Mouse (Mus musculus) lung, embryonic 16.5 days (tissue): ENCODE results near the gene Cdc20b. TPM values are rescaled to one million over a fixed set of nuclear protein-coding genes. Genes with fewer than 3 reads are reported as not detected.

ENCODE experiments used
- ATAC-seq: fragments of 200-750 bp; cut with Nextera tagmentation; 2 replicates; pipeline ENCODE4 v1.8.0; 2017; ENCODE audit warnings: low read depth, mild to moderate bottlenecking, moderate library complexity
- H3K27ac ChIP-seq: fragments of 300-500 bp; sonication (generic); 2 replicates; pipeline ENCODE4 v1.5.1; 2014; ENCODE audit warnings: mild to moderate bottlenecking, control low read depth, low read length
- H3K27me3 ChIP-seq: fragments of 300-500 bp; sonication (generic); 2 replicates; pipeline ENCODE4 v1.6.1; 2014; ENCODE audit warnings: low read depth, low read length, mixed read lengths; ENCODE audit not compliant: control insufficient read depth, insufficient read depth
- H3K36me3 ChIP-seq: fragments of 300-500 bp; sonication (generic); 2 replicates; pipeline ENCODE4 v1.6.1; 2014; ENCODE audit warnings: low read length; ENCODE audit not compliant: control insufficient read depth, insufficient read depth
- H3K4me1 ChIP-seq: fragments of 300-500 bp; sonication (generic); replicated peaks from 2 replicates; pipeline ENCODE4 v1.6.1; 2014; ENCODE audit warnings: low read length, mixed read lengths; ENCODE audit not compliant: control insufficient read depth, insufficient read depth
- H3K4me2 ChIP-seq: fragments of 300-500 bp; sonication (generic); 2 replicates; pipeline ENCODE4 v1.6.1; 2014; ENCODE audit warnings: low read depth, low read length, control low read depth
- H3K4me3 ChIP-seq: fragments of 300-500 bp; sonication (generic); 2 replicates; pipeline ENCODE4 v1.5.1; 2014; ENCODE audit warnings: mild to moderate bottlenecking, low read length, control low read depth
- H3K9ac ChIP-seq: fragments of 300-500 bp; sonication (generic); 2 replicates; pipeline ENCODE4 v1.6.1; 2014; ENCODE audit warnings: low read length, control low read depth
- H3K9me3 ChIP-seq: fragments of 300-500 bp; sonication (generic); 2 replicates; pipeline ENCODE4 v1.6.1; 2016; ENCODE audit warnings: low read length; ENCODE audit not compliant: control insufficient read depth
- WGBS: fragments of 180-500 bp; shearing (Covaris S2); extraction: QIAGEN DNeasy Blood & Tissue Kit; methylation state at CpG from one replicate; pipeline ENCODE4 v1.1.7; 2014; 5-methylcytosine and 5-hydroxymethylcytosine counted together
- polyA plus RNA-seq: library from polyadenylated mRNA; unstranded; fragments of >200 nt; fragmentation: Nextera tagmentation; extraction: Ambion mirVana; gene quantifications from 2 replicates; pipeline ENCODE4 v1.2.1, GENCODE M21; 2015

Gene Cdc20b
- polyA plus RNA-seq, 1 experiment from 2014 or later: 4.6 TPM

GRCm38 (mm10) chr13:113064542-113064941 is 29.6 kb downstream of the Cdc20b start:
- no peaks in the 10 kb centered on the region for H3K36me3 ChIP-seq
- no peak overlapping the region for H3K4me2 ChIP-seq
- 89% methylated on average over 9 of the region's 9 CpGs for WGBS
- H3K27ac ChIP-seq: no peak overlapping the region
- H3K4me3 ChIP-seq: no peak overlapping the region
- H3K9me3 ChIP-seq: no peaks in the 10 kb centered on the region
- no peak for ATAC-seq
- H3K9ac ChIP-seq: no peak overlapping the region
- H3K27me3 ChIP-seq: no peaks in the 10 kb centered on the region
- no peaks in the 10 kb centered on the region for H3K4me1 ChIP-seq

- H3K4me2 ChIP-seq: no peak overlapping the region
- no peak overlapping the region for H3K9ac ChIP-seq
- WGBS: 79% methylated on average over 9 of the region's 9 CpGs
- no peaks in the 10 kb centered on the region for H3K27me3 ChIP-seq
- no peaks in the 10 kb centered on the region for H3K4me1 ChIP-seq
- no peak overlapping the region for H3K4me3 ChIP-seq
- no peak for ATAC-seq
- no peaks in the 10 kb centered on the region for H3K9me3 ChIP-seq
- H3K36me3 ChIP-seq: no peaks in the 10 kb centered on the region
- no peak overlapping the region for H3K27ac ChIP-seq
These were observed 44.1 kb downstream of the Cdc20b start for GRCm38 (mm10) chr13:113079021-113079420.

- no peak for ATAC-seq
These were observed 47.2 kb downstream of the Cdc20b start for GRCm38 (mm10) chr13:113082101-113082500.

GRCm38 (mm10) chr13:113084732-113085131 is 49.8 kb downstream of the Cdc20b start:
- Histone ChIP-seq H3K27me3 (no peaks in the 10 kb centered on the region), H3K4me2 (no peak overlapping the region), H3K9me3 (no peaks in the 10 kb centered on the region), H3K4me3 (no peak overlapping the region), H3K36me3 (no peaks in the 10 kb centered on the region), H3K9ac (no peak overlapping the region), H3K27ac (no peak overlapping the region), H3K4me1 (no peaks in the 10 kb centered on the region)
- ATAC-seq: no peak
- WGBS: 53% methylated on average over 5 of the region's 5 CpGs

More at GRCm38 (mm10) chr13:113082101-113082500, 47.2 kb downstream of the Cdc20b start:
- Histone ChIP-seq H3K9me3 (no peaks in the 10 kb centered on the region), H3K4me3 (no peak overlapping the region), H3K27ac (no peak overlapping the region), H3K36me3 (no peaks in the 10 kb centered on the region), H3K27me3 (no peaks in the 10 kb centered on the region), H3K4me2 (no peak overlapping the region), H3K4me1 (no peaks in the 10 kb centered on the region), H3K9ac (no peak overlapping the region)
- WGBS: 52% methylated on average over 1 of the region's 1 CpGs

GRCm38 (mm10) chr13:113087226-113088017 is 52.5 kb downstream of the Cdc20b start:
- no peak overlapping the region for H3K4me2 ChIP-seq
- H3K9ac ChIP-seq: no peak overlapping the region
- ATAC-seq: no peak
- H3K27ac ChIP-seq: no peak overlapping the region
- H3K36me3 ChIP-seq: no peaks in the 10 kb centered on the region
- WGBS: 71% methylated on average over 13 of the region's 13 CpGs
- no peaks in the 10 kb centered on the region for H3K27me3 ChIP-seq
- H3K9me3 ChIP-seq: no peaks in the 10 kb centered on the region
- no peak overlapping the region for H3K4me3 ChIP-seq
- no peaks in the 10 kb centered on the region for H3K4me1 ChIP-seq

GRCm38 (mm10) chr13:113090489-113090888 is 55.6 kb downstream of the Cdc20b start:
- Histone ChIP-seq H3K4me2 (no peak overlapping the region), H3K36me3 (no peaks in the 10 kb centered on the region), H3K4me3 (no peak overlapping the region), H3K4me1 (no peaks in the 10 kb centered on the region), H3K27me3 (no peaks in the 10 kb centered on the region), H3K27ac (no peak overlapping the region), H3K9me3 (no peaks in the 10 kb centered on the region), H3K9ac (no peak overlapping the region)
- 53% methylated on average over 8 of the region's 8 CpGs for WGBS
- no peak for ATAC-seq

- no peak overlapping the region for H3K4me3 ChIP-seq
- H3K27me3 ChIP-seq: no peaks in the 10 kb centered on the region
- no peak overlapping the region for H3K27ac ChIP-seq
- no peak for ATAC-seq
- no peaks in the 10 kb centered on the region for H3K9me3 ChIP-seq
- H3K36me3 ChIP-seq: no peaks in the 10 kb centered on the region
- WGBS: 70% methylated on average over 1 of the region's 1 CpGs
- H3K4me2 ChIP-seq: no peak overlapping the region
- H3K4me1 ChIP-seq: no peaks in the 10 kb centered on the region
- no peak overlapping the region for H3K9ac ChIP-seq
These were observed 59.7 kb downstream of the Cdc20b start for GRCm38 (mm10) chr13:113094618-113095017.

- H3K36me3 ChIP-seq: no peaks in the 10 kb centered on the region
- H3K4me1 ChIP-seq: no peaks in the 10 kb centered on the region
- H3K9ac ChIP-seq: no peak overlapping the region
- H3K9me3 ChIP-seq: no peaks in the 10 kb centered on the region
- no peak overlapping the region for H3K4me3 ChIP-seq
- H3K4me2 ChIP-seq: no peak overlapping the region
- no peaks in the 10 kb centered on the region for H3K27me3 ChIP-seq
- WGBS: 75% methylated on average over 3 of the region's 3 CpGs
- no peak overlapping the region for H3K27ac ChIP-seq
- ATAC-seq: no peak
These were observed 62.1 kb downstream of the Cdc20b start for GRCm38 (mm10) chr13:113097011-113097410.

GRCm38 (mm10) chr13:113098406-113098805 is 63.5 kb downstream of the Cdc20b start:
- Histone ChIP-seq H3K4me2 (no peak overlapping the region), H3K9ac (no peak overlapping the region), H3K27me3 (no peaks in the 10 kb centered on the region), H3K9me3 (no peaks in the 10 kb centered on the region), H3K36me3 (no peaks in the 10 kb centered on the region), H3K27ac (no peak overlapping the region), H3K4me3 (no peak overlapping the region), H3K4me1 (no peaks in the 10 kb centered on the region)
- 89% methylated on average over 2 of the region's 2 CpGs for WGBS
- ATAC-seq: no peak
